Mouse (Mus musculus) megakaryocyte, adult 5-6 weeks (primary cell): ENCODE measurements around the gene 4930469K13Rik. TPM values are rescaled to one million over a fixed set of nuclear protein-coding genes. Genes with fewer than 3 reads are reported as not detected.
A peak's percentile ranks its signal among the peaks of the same experiment; 100 is the strongest.

ENCODE experiments used
- ATAC-seq: 2 replicates; pipeline ENCODE4 v1.8.0; 2016; ENCODE audit warnings: mild to moderate bottlenecking, inconsistent platforms; ENCODE audit not compliant: poor library complexity, severe bottlenecking
- total RNA-seq, 2 experiments: library from RNA; stranded (forward) in 1 of 2; stranded (reverse) in 1 of 2; fragments of 153-499, 151-499 nt in 1 of 2; fragments of 221-1000, 200-1000 nt in 1 of 2; gene quantifications; 2 replicates each; pipeline versions ENCODE4 v1.2.3 to v1.2.4; 2015 to 2017

Gene 4930469K13Rik
- total RNA-seq, 2 experiments from 2014 or later, result 0.42 TPM; not detected in 1

GRCm38 (mm10) chr11:34046767-34047541 is 51.4 kb downstream of the 4930469K13Rik start, which contains the start of gene Lcp2:
Lcp2 (plus strand) TSS chr11:34046920.
- peak; percentile 71 for ATAC-seq

DNA sequence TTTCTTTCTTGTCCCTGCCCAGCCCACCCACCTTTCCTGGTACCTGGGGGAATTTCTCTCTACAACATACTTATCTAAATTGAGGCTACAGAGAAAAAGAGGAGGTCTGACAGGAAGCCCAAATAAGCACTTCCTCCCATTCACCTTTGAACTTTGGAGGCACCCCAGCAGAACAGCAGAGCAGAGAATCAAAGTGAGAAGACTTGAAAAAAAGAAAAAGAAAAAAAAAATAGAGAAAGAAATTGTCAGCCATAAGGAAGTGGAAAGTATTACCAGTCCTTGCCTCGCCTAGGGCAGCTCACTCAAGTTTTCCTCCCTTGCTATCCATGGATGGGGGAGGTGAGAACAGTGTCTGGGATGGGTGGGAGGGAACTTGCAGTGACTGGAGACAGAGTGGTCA is 55.5 kb downstream of the 4930469K13Rik start:
- ATAC-seq, result no peak

DNA sequence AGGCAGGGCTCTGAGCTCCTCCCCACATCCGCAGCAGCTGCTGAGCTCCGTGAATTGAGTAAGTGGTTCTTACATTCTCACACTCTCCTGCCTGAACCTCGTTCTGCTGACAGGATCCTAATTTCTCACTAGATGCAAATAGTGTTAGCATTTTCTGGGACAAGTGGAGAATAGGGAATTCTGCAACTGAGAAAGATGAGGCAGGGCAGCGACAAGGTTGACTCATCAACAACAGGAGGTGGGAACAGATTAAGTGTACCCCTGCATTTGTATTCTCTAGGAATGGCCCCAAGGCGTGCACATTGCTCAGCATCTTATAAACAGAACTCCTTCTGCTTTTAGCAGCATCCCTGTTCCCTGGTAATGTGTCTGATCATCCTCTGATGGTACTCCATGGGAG is 58.3 kb downstream of the 4930469K13Rik start:
- ATAC-seq, result no peak

DNA sequence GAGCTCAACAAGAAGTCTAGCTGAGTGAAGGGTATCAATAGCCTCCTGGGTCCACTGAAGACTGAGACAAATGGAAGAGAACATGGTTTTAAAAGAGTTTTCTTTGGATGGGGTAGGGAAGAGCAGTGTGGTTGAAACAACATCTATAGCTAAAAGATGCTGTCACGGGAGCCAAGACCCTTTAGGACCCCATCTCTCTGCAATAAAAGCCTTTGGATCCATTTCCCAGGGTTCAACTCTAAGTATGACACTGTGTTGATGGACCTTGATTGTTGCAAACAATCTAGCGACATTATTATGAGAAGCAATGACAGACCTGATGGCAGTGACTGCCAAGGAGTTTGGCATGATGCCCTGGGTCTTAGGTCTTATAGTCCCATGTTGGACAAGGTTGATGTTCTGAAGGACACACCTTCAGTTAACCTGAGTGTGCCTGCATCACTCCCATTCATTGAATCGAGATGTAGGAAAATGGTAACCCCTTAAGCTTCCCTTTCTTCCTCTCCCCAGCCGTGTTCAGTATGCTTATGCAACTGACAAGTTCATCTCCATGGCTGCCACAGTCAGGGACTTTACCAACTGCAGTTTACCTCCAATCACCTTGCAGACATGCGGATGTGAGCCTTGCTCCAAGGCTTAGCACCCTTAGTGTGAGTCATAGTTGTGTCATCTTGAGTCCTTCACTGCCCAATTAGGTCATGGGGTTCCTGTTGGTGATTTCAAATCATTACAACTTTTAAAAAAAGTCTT is 62.3 kb downstream of the 4930469K13Rik start:
- peak; percentile 61 for ATAC-seq

DNA sequence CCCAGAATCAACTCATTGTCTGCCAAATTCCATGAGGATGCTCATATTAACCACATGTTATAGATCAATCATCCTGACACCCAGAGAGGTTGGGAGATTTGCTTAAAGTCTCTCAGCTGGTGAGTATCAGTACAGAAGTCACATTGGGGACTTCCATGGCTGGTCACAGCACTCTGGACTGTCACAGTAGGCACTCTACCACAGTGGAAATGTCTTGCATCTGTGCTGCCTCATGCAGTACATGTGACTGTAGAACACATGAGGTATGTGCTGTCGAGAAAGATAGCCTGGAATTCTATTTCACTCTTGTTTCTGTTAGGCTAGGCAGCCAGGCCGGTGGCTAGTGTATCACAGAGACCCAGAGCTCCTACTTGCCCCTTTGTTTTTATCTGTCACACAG is 63.6 kb downstream of the 4930469K13Rik start:
- no peak for ATAC-seq

- ATAC-seq, result peak; percentile 59
Observed at GRCm38 (mm10) chr11:34034008-34034505, 64.3 kb downstream of the 4930469K13Rik start.

DNA sequence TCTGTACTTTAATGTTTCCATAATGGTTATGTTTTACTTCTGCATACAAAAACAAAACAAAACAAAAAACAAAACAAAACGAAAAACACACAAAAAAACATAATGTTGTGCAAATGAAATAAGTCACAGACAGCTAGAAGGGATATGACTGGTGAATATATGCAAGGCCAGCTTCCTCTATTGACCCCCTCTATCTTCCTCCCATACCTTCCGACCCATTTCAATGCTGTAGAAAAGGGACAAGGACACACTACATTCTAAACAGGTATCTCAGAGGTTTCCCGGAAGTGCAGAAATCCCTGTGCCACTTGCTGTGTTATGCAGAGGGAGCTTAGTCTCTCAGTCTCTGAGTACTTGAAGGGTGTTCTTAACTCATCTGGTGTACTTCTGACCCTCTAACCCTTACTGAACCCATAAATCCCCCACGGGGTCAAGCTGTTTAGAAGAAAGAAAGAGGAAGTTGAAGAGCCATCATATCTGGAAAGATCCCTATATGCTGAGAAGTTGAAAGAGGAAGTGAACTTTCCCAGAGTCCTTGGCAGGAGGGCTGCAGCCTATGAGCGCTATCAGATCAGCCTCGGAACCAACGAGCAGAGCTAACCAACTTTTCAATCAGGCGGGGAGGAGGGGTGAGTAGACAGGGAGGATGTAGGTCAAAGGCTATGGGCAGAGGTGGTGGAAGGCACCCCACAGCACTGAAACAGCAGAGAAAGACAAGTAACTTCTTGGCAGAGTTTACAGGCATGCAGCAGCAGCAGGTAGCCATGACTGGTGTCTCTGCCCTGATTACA is 67.1 kb downstream of the 4930469K13Rik start:
- peak; percentile 81 for ATAC-seq

- no peak for ATAC-seq
Observed at GRCm38 (mm10) chr11:34029658-34030057, 68.7 kb downstream of the 4930469K13Rik start.

GRCm38 (mm10) chr11:34025091-34025490 is 73.3 kb downstream of the 4930469K13Rik start:
- ATAC-seq, result peak; percentile 57

DNA sequence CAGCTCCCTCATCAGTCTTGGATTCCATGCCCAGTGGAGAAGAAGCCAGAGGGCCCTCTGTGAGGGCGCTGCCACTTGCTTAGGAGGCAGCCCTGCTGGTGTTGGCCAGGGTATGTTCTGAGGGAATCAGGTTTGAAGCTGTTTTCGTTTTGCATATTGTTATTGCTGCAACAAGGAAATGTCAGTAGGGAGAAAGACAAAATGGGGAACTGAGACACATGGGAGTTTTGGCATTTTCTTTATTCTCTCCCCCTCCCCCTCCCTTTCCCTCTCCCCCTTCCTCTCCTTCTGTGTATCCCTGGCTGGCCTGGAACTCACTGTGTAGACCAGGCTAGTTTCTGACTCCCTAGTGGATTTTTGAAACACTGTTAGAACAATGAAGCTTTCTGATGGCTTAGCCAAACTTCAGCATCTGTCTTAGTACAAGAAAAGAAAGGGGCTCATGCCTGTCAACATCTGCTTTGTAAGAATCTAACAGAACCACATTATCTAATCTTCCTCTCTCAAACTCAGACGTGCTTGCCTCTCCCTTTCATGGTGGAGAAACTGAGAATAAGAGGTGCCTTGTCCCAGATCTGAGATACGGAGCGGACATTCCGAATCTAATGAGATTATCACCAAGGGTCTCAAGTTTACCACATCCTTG is 86.2 kb downstream of the 4930469K13Rik start:
- ATAC-seq, result peak; percentile 8; the same call in 1 of the 2 replicates

GRCm38 (mm10) chr11:34010859-34011172 is 87.5 kb downstream of the 4930469K13Rik start:
- ATAC-seq, result peak; percentile 33

DNA sequence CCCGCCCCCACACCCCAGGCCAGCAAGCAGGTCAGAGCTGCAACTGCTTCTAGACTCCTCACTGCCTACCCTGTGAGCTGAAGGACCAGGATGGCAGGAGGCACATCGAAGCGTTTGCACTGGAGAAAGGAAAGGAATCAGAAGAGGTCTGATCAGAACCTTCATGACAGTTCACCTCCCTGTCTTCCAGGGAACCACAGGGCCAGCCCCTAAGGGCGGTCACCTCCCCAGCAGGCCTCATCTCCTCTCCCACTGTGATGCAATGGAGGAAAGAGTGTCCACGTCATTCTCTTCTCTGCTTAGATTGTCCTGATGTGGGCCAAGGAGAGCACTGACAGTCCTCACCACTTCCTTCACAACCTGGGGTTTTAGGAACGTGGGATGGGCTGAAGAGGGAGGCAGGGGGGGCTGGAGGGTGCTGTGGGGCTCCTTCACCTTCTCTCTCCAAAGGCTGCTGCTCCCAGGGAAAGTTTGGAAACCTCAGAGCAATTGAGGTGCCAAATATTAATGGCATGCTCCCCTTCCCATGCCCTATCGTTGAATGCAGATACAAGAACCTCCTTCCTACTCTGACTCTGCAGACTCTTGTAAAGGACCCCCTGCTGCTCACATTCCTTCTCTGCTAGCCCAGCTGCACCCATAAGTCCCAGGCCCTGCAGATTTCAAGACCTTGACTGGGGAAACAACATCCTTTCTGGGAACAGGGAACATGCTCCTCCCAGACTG is 88.1 kb downstream of the 4930469K13Rik start:
- peak; percentile 71 for ATAC-seq

GRCm38 (mm10) chr11:34009316-34010087 is 88.9 kb downstream of the 4930469K13Rik start:
- peak; percentile 58 for ATAC-seq

DNA sequence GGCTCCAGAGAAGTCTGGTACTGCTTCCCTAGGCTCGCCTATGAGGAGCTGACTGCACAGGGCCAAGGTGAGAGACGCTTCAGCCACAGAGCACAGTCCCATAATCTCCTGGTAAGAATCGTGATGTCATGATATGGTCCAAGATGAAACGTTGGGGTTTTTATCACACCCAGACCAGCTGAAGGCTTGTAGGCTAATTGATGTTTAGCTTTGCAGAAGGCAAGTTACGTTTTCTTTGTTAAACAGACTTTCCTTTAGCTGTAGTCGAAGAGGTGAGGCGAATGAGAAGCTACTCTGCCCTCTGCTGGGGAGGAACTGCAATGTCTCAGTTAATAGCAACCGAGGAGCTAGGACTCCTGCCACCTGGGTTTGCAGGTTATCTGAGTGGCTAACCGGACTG is 89.7 kb downstream of the 4930469K13Rik start:
- peak; percentile 55 for ATAC-seq

DNA sequence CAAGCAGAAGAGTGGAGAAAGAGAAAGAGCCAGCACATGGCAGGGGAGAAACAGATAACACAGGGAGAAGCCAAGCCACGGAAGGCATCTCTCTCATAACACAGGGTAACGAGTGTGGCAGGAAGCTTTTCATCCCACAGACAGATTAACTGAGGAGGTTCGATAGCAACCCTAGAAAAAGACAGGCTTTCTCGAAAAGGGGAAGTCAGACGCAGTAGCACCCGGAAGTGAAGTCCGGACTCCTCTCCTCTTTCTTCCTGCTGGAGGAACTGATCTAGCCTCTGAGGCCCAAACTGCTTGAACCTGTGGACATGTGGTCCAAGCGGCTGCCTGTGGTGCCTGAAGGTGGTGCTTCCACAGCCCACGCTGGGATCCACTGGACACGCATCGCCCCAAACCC is 90.1 kb downstream of the 4930469K13Rik start:
- peak; percentile 53 for ATAC-seq

- ATAC-seq, result no peak
Observed at GRCm38 (mm10) chr11:34007616-34008015, 90.7 kb downstream of the 4930469K13Rik start.

GRCm38 (mm10) chr11:34002593-34002965 is 95.8 kb downstream of the 4930469K13Rik start:
- no peak for ATAC-seq

DNA sequence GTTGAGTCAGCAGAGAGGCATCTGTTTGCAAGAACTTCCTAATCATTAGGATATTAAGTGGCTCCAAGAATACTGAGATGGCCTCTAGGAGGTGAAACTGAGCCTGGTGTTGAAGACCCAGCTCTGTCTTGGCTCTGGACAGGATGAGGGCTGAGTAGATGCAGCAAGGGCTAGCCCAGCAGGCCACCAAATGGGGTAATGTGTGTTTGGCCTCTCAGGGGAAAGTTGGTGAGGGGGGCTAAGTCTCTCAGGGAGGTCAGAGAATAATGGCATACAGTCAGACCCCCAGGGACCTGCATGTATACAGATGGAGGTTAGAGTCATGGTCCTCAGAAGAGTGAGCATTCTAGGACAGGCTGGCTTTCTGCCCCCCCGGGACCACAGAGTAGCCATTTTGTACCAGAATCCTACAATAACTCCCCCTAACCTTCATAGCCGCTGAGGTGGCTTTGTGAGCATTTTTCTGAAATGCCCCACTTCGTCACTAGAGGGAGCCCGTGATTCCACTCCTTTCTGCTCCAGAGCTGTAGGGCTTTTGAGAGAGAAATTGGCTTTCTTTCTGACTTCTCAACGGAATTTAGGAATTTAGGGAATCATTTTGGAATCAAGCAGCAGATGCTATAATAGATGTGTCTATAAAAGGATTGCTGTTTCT is 96.3 kb downstream of the 4930469K13Rik start:
- peak; percentile 80 for ATAC-seq

DNA sequence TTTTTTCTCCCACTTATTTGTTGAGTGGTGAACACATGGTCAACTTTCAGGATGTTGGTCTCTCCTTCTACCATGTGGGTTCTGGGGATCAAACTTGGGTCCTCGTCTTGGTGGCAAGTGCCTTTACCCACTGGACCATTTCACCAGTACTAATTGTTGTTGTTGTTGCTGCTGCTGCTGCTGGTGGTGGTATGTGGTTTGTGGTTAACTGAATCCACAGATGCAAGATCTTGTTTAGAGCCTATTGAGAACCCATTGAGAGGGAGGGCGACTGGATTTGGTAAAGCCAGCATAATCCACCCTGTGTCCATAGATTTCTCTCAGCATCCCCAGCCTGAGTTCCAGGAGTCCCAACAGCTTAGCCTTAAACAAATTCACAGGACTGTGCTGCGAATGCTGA is 97.9 kb downstream of the 4930469K13Rik start:
- ATAC-seq, result no peak
